ENCODE assay signal across 10 mouse cellular contexts in genomic region chr2:165901127-165901384, GRCm38 (mm10). TPM values are rescaled to one million over a fixed set of nuclear protein-coding genes. Genes with fewer than 3 reads are reported as not detected.
DNase-seq lines count a peak whose midpoint lies in the region; ATAC-seq and TF ChIP-seq lines count a peak whose summit lies in the region.
"Had no signal": no experiment of that assay in that cellular context is flagged by ENCODE, and none has a peak within 500 bp of the region (broad histone marks: within the 10 kb centered on the region; RNA-seq: fewer than 3 reads in every experiment).

No protein-coding gene starts in this region.

- peak overlapping the region; percentile 72; the same call in 1 of the 2 replicates for H3K27ac ChIP-seq in heart, embryonic 12.5 days (ENCODE audit: poor library complexity, severe bottlenecking)
- peak overlapping the region; percentile 96 for H3K27ac ChIP-seq in lung, embryonic 14.5 days (ENCODE audit: low read depth)
- peak overlapping the region; percentile 82 for H3K27ac ChIP-seq in embryonic facial prominence, embryonic 14.5 days (replicated peaks; ENCODE audit: low read depth, low read length)
- peak overlapping the region; percentile 60 for H3K27ac ChIP-seq in liver, postnatal 0 days (ENCODE audit: low read depth)
- H3K27ac ChIP-seq: macrophage had no signal

- no peak overlapping the region for H3K4me2 ChIP-seq in heart, embryonic 12.5 days
- H3K4me2 ChIP-seq in lung, embryonic 14.5 days = no peak overlapping the region
- H3K4me2 ChIP-seq in embryonic facial prominence, embryonic 14.5 days (ENCODE audit: low read depth, low read length) = no peak overlapping the region
- peak overlapping the region; percentile 48; the same call in 1 of the 2 replicates for H3K4me2 ChIP-seq in liver, postnatal 0 days (ENCODE audit: low read depth, low read length)

- no peak for ATAC-seq in heart, embryonic 12.5 days (ENCODE audit: insufficient number of reproducible peaks, low FRiP score)
- ATAC-seq in lung, embryonic 14.5 days (ENCODE audit: insufficient read depth) = no peak
- no peak for ATAC-seq in embryonic facial prominence, embryonic 14.5 days (ENCODE audit: low read depth)
- peak; percentile 30; the same call in 1 of the 2 replicates for ATAC-seq in liver, postnatal 0 days

- H3K9me3 ChIP-seq in heart, embryonic 12.5 days (replicated peaks) = no peaks in the 10 kb centered on the region
- H3K9me3 ChIP-seq in lung, embryonic 14.5 days (ENCODE audit: low read depth, low read length) = no peaks in the 10 kb centered on the region
- H3K9me3 ChIP-seq in embryonic facial prominence, embryonic 14.5 days (ENCODE audit: control insufficient read depth, low read length) = no peaks in the 10 kb centered on the region
- no peaks in the 10 kb centered on the region for H3K9me3 ChIP-seq in liver, postnatal 0 days (ENCODE audit: low read length)

- no peak for DNase-seq in heart, postnatal 36 days
- DNase-seq in lung, embryonic 14.5 days = no peak
- no peak for DNase-seq in lung, postnatal 25 days (ENCODE audit: low spot score)
- DNase-seq in embryonic facial prominence, embryonic 14.5 days (ENCODE audit: low spot score) = no peak
- DNase-seq in liver, postnatal 0 days = no peak
- DNase-seq in frontal cortex, adult 2 months (ENCODE audit: extremely low spot score in 1 of 2, low spot score in 1 of 2) = no peak
- no peak for DNase-seq in left cerebral cortex, adult 18-20 months (ENCODE audit: low spot score in 2 of 2)
- DNase-seq: gastrocnemius, postnatal 14 days had no signal

- 51% methylated on average over 3 of the region's 3 CpGs for WGBS in heart, embryonic 12.5 days
- WGBS in lung, embryonic 14.5 days = 37% methylated on average over 3 of the region's 3 CpGs
- WGBS in embryonic facial prominence, embryonic 14.5 days = 28% methylated on average over 3 of the region's 3 CpGs
- 32% methylated on average over 3 of the region's 3 CpGs for WGBS in liver, postnatal 0 days (ENCODE audit: insufficient replicate concordance)

- H3K27me3 ChIP-seq in heart, embryonic 12.5 days (replicated peaks) = no peaks in the 10 kb centered on the region
- H3K27me3 ChIP-seq in lung, embryonic 14.5 days (ENCODE audit: insufficient read depth, low read length) = no peaks in the 10 kb centered on the region
- no peaks in the 10 kb centered on the region for H3K27me3 ChIP-seq in embryonic facial prominence, embryonic 14.5 days (replicated peaks; ENCODE audit: control insufficient read depth, insufficient read depth, low read length)
- no peaks in the 10 kb centered on the region for H3K27me3 ChIP-seq in liver, postnatal 0 days (ENCODE audit: insufficient read depth, low read length)

- H3K36me3 ChIP-seq in heart, embryonic 12.5 days = no peaks in the 10 kb centered on the region
- H3K36me3 ChIP-seq in lung, embryonic 14.5 days (ENCODE audit: insufficient read depth) = no peaks in the 10 kb centered on the region
- H3K36me3 ChIP-seq in embryonic facial prominence, embryonic 14.5 days (ENCODE audit: control insufficient read depth, insufficient read depth, low read length) = no peaks in the 10 kb centered on the region
- no peaks in the 10 kb centered on the region for H3K36me3 ChIP-seq in liver, postnatal 0 days (replicated peaks; ENCODE audit: insufficient read depth, low read length)

- no peak for TF ChIP-seq EP300 in liver, postnatal 0 days (IDR thresholded peaks at IDR 0.05; ENCODE audit: low read depth)

- H3K9ac ChIP-seq in heart, embryonic 12.5 days = no peak overlapping the region
- no peak overlapping the region for H3K9ac ChIP-seq in lung, embryonic 14.5 days
- H3K9ac ChIP-seq in embryonic facial prominence, embryonic 14.5 days (ENCODE audit: low read depth, low read length) = no peak overlapping the region; the same call in 1 of the 2 replicates
- H3K9ac ChIP-seq in liver, postnatal 0 days (replicated peaks) = no peak overlapping the region; the same call in 1 of the 2 replicates

- H3K4me3 ChIP-seq in heart, embryonic 12.5 days = no peak overlapping the region
- H3K4me3 ChIP-seq in lung, embryonic 14.5 days (ENCODE audit: low read depth, low read length) = no peak overlapping the region
- H3K4me3 ChIP-seq in embryonic facial prominence, embryonic 14.5 days (ENCODE audit: low read depth, low read length) = no peak overlapping the region
- H3K4me3 ChIP-seq in liver, postnatal 0 days (ENCODE audit: low read depth, low read length) = no peak overlapping the region

- no peak for TF ChIP-seq CTCF in lung, embryonic 14.5 days (IDR thresholded peaks at IDR 0.05; ENCODE audit: low read depth)
- TF ChIP-seq CTCF in liver, postnatal 0 days (IDR thresholded peaks at IDR 0.05; ENCODE audit: low read depth) = no peak

- intact Hi-C loops in heart, postnatal 36 days (cut with DNase I) = no loop called here

- peaks cover 53% of the 10 kb centered on the region for H3K4me1 ChIP-seq in heart, embryonic 12.5 days (replicated peaks)
- peaks cover 17% of the 10 kb centered on the region for H3K4me1 ChIP-seq in lung, embryonic 14.5 days (ENCODE audit: insufficient read depth)
- H3K4me1 ChIP-seq in embryonic facial prominence, embryonic 14.5 days (ENCODE audit: control insufficient read depth, insufficient read depth, low read length) = peaks cover 23% of the 10 kb centered on the region
- H3K4me1 ChIP-seq in liver, postnatal 0 days (ENCODE audit: insufficient read depth) = peaks cover 29% of the 10 kb centered on the region

RNA-seq across cellular contexts. Expression of gene Zmynd8, which starts 2.2 kb away (rescaled TPM):
- polyA plus RNA-seq in heart, embryonic 12.5 days (2016; fragmentation: Nextera tagmentation; extraction: Ambion mirVana) = 44.7 and 48.0 TPM in 2 replicates
- 10 to 100 TPM; 46.5 to 48.0 TPM for total RNA-seq in heart, postnatal 36 days (2021)
- polyA plus RNA-seq in lung, embryonic 14.5 days (2014; fragmentation: Nextera tagmentation; extraction: Ambion mirVana) = 40.5 and 46.0 TPM in 2 replicates
- polyA plus RNA-seq in embryonic facial prominence, embryonic 14.5 days (2014; fragmentation: Nextera tagmentation; extraction: Ambion mirVana) = 28.6 and 32.7 TPM in 2 replicates
- 16.9 and 21.9 TPM in 2 replicates for polyA plus RNA-seq in liver, postnatal 0 days (2015; fragmentation: Nextera tagmentation; extraction: Ambion mirVana)
- 79.7 and 86.6 TPM in 2 replicates for polyA plus RNA-seq in frontal cortex, adult 2 months (2012; rRNA removed)
- total RNA-seq in left cerebral cortex, adult 18-20 months (2021) = 100 to 1,000 TPM; 150 to 151 TPM
